Mouse (Mus musculus) kidney, postnatal 0 days (tissue): Measurements from ENCODE around the gene Dirc2. TPM values are rescaled to one million over a fixed set of nuclear protein-coding genes. Genes with fewer than 3 reads are reported as not detected.

Experiments used
- ATAC-seq: fragments of 200-750 bp; cut with Nextera tagmentation; replicated peaks from 2 replicates; pipeline ENCODE4 v1.8.0; 2017; ENCODE audit warnings: low read depth, moderate number of reproducible peaks, moderate TSS enrichment, moderate library complexity; ENCODE audit not compliant: low FRiP score
- DNase-seq: peaks from one replicate; pipeline ENCODE4 v3.0.0-alpha.2; 2016; ENCODE audit warnings: low spot score
- H3K27ac ChIP-seq: fragments of 300-500 bp; sonication (generic); 2 replicates; pipeline ENCODE4 v1.5.1; 2014; ENCODE audit warnings: mild to moderate bottlenecking
- H3K27me3 ChIP-seq: fragments of 300-500 bp; sonication (generic); 2 replicates; pipeline ENCODE4 v1.6.1; 2014; ENCODE audit warnings: low read length, mixed read lengths; ENCODE audit not compliant: insufficient read depth
- H3K36me3 ChIP-seq: fragments of 300-500 bp; sonication (generic); 2 replicates; pipeline ENCODE4 v1.6.1; 2014; ENCODE audit warnings: low read length, mixed read lengths; ENCODE audit not compliant: insufficient read depth
- H3K4me1 ChIP-seq: fragments of 300-500 bp; sonication (generic); replicated peaks from 2 replicates; pipeline ENCODE4 v1.6.1; 2014; ENCODE audit warnings: antibody characterized with exemption, low read length, mixed read lengths; ENCODE audit not compliant: insufficient read depth
- H3K4me2 ChIP-seq: fragments of 300-500 bp; sonication (generic); 2 replicates; pipeline ENCODE4 v1.6.1; 2014; ENCODE audit warnings: mild to moderate bottlenecking, low read length, moderate library complexity, mixed read lengths
- H3K4me3 ChIP-seq: fragments of 300-500 bp; sonication (generic); replicated peaks from 2 replicates; pipeline ENCODE4 v1.5.1; 2014; ENCODE audit warnings: low read depth, low read length
- H3K9ac ChIP-seq: fragments of 300-500 bp; sonication (generic); 2 replicates; pipeline ENCODE4 v1.6.1; 2014; ENCODE audit warnings: low read depth, low read length
- H3K9me3 ChIP-seq: fragments of 300-500 bp; sonication (generic); replicated peaks from 2 replicates; pipeline ENCODE4 v1.6.1; 2016; ENCODE audit warnings: low read length, inconsistent platforms, mixed read lengths
- CTCF ChIP-seq: IDR thresholded peaks from 2 replicates; pipeline ENCODE4 v1.5.1; 2016; ENCODE audit warnings: antibody characterized with exemption, low read depth, mild to moderate bottlenecking, moderate library complexity
- WGBS: fragments of 180-500 bp; shearing (Covaris S2); extraction: QIAGEN DNeasy Blood & Tissue Kit; methylation state at CpG from one replicate; pipeline ENCODE4 v1.1.7; 2014; 5-methylcytosine and 5-hydroxymethylcytosine counted together
- polyA plus RNA-seq: library from polyadenylated mRNA; unstranded; fragments of >200 nt; fragmentation: Nextera tagmentation; extraction: Ambion mirVana; gene quantifications from 2 replicates; pipeline ENCODE4 v1.2.1, GENCODE M21; 2015

Gene Dirc2
- polyA plus RNA-seq, 1 experiment from 2014 or later = 17.7 TPM

DNA sequence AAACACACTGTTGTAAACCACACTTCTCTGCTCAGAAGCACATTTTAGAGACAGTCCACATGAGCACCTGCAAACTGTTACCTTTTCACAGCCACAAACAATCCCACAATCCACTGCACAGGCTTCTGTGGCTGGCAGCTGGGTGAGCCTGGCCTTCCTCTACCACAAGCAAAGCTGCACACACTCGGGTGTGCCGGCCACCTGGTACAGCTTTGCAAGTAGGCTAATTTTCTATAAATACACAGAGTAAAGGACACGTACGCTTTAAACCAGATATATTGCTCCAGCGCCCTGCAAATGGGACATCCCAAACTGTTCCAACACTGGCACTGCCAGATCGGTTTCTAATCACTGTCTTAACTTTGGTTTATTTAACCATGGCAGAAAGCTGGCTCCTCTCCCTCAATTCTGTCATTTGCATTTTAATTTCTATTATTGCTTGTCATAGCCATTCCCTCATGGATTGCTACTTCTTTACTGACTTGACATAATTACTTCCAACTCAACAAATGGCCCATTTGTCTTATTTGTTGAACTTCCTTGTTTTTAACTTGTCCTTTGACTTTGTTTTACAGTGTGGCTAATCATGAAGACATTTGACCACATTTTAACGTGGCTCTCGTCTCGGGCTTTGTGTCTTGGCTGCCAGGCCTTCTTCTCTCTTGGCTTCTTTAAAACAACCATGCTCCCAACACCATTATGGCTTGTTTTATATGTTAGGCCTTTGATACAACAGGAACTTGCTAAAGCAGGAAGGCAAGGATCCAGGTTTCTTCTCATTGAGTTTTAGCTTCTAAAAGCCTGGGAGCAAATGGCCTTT lies 21.5 kb downstream of the Dirc2 start:
- Histone ChIP-seq H3K4me2 (no peak overlapping the region), H3K36me3 (no peaks in the 10 kb centered on the region), H3K27me3 (no peaks in the 10 kb centered on the region), H3K4me1 (no peaks in the 10 kb centered on the region), H3K9ac (no peak overlapping the region), H3K27ac (no peak overlapping the region), H3K9me3 (no peaks in the 10 kb centered on the region), H3K4me3 (no peak overlapping the region)
- DNase-seq = no peak
- ATAC-seq = no peak
- no peak for TF ChIP-seq CTCF
- 81% methylated on average over 9 of the region's 9 CpGs for WGBS

DNA sequence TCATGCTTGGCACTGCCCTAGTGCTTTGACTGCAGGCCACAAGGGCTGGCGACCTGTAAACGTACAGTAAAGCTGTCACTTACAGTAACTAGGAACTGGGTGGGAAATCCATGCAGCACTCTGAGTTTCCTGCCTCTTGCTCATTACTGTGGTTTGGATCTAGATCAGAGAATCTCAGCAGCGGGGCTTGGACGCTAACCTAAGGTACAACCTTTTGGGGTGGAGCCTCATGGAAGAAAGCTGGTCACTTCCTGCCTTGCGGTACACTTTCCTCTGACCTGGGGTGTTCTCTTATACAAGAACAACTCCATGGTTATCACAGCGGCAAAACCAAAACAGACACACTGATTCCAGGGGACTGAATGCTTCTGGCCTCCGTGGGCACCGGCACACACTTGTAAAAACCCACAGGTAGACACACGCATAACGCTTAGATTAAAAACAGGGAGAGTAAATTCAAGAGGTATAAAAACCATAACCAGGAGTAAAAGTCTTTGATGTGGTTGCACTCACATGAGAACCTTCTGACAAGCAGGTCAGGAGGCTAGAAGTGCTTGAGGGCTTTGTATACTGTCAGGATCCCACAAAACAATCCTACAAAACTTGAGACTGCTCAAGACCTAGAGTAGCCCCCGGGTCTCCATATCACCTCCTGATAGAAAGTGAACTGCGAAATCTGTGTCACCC lies 26.8 kb downstream of the Dirc2 start:
- Histone ChIP-seq H3K4me2 (no peak overlapping the region), H3K4me1 (no peaks in the 10 kb centered on the region), H3K27ac (no peak overlapping the region), H3K4me3 (no peak overlapping the region), H3K9ac (no peak overlapping the region), H3K9me3 (no peaks in the 10 kb centered on the region), H3K36me3 (no peaks in the 10 kb centered on the region), H3K27me3 (no peaks in the 10 kb centered on the region)
- DNase-seq = peak; percentile 35
- no peak for TF ChIP-seq CTCF
- ATAC-seq = no peak
- WGBS = 69% methylated on average over 12 of the region's 12 CpGs

DNA sequence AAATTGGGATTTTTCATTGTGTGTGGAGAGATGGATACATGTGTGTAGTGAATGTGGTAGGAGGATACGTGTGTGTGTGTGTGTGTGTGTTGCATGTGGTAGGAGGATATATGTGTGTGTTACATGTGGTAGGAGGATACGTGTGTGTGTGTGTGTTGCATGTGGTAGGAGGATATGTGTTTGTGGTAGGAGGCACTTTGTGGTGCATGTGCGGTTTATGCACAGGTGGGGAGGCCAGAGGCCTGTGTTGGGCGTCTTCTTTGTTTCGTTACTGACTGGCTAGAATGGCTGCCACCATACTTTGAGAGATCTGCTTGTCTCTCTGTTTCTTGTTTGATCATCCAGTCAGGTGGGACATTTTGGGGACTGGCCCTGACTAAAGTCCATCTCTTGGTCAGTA lies 27.5 kb downstream of the Dirc2 start:
- 93% methylated on average over 5 of the region's 5 CpGs for WGBS
- H3K36me3 ChIP-seq = no peaks in the 10 kb centered on the region
- H3K4me3 ChIP-seq = no peak overlapping the region
- H3K27me3 ChIP-seq = no peaks in the 10 kb centered on the region
- H3K9ac ChIP-seq = no peak overlapping the region
- no peaks in the 10 kb centered on the region for H3K4me1 ChIP-seq
- H3K4me2 ChIP-seq = no peak overlapping the region
- TF ChIP-seq CTCF = no peak
- ATAC-seq (no peak), DNase-seq (no peak)
- H3K27ac ChIP-seq = no peak overlapping the region
- no peaks in the 10 kb centered on the region for H3K9me3 ChIP-seq

DNA sequence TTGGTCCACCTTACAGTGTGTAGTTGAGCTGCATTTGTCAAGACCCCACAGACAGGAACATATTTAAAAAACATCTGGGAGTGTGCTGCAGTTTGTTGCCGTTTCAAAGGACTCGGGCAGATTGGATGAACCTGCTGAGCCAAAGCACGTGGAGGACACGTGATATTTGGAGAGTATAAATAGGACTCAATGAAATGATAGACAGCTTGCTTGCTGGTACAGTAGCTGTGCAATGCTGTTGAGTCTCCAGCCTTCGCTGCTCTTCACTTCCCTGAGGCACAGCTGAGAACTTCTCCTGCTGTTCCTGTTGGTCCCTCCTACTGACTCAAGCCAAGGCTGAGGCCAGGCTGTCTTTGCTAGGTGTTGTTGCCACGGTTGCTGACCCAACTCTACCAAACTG lies 28.2 kb downstream of the Dirc2 start:
- DNase-seq = no peak
- H3K4me1 ChIP-seq = no peaks in the 10 kb centered on the region
- H3K9ac ChIP-seq = no peak overlapping the region
- no peak for ATAC-seq
- H3K9me3 ChIP-seq = no peaks in the 10 kb centered on the region
- no peak overlapping the region for H3K4me2 ChIP-seq
- no peak for TF ChIP-seq CTCF
- H3K27me3 ChIP-seq = no peaks in the 10 kb centered on the region
- 67% methylated on average over 6 of the region's 6 CpGs for WGBS
- no peak overlapping the region for H3K4me3 ChIP-seq
- H3K36me3 ChIP-seq = no peaks in the 10 kb centered on the region
- no peak overlapping the region for H3K27ac ChIP-seq

DNA sequence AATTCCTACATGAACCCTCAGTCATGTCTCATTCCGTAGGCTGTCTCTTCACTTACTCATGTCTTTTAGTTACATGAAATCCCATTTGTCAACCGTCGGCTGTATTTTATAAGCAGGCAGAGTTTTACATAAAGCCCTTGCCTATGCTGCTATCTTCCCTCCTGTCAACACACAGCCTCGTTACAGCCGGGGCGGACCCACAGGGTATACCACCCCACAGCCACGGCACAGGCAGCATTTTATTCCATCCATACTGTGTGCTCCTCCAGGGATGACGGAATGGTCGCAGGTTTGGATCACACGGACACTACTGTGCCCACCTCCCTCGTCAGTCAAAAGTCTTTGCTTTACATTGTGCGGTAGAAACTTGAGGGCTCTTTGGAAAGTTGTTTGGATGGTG lies 28.8 kb downstream of the Dirc2 start:
- WGBS = 78% methylated on average over 12 of the region's 12 CpGs
- no peak overlapping the region for H3K4me2 ChIP-seq
- ATAC-seq (no peak), DNase-seq (no peak)
- H3K27ac ChIP-seq = no peak overlapping the region
- no peaks in the 10 kb centered on the region for H3K36me3 ChIP-seq
- H3K4me1 ChIP-seq = no peaks in the 10 kb centered on the region
- TF ChIP-seq CTCF = no peak
- H3K27me3 ChIP-seq = no peaks in the 10 kb centered on the region
- no peak overlapping the region for H3K9ac ChIP-seq
- H3K4me3 ChIP-seq = no peak overlapping the region
- no peaks in the 10 kb centered on the region for H3K9me3 ChIP-seq

DNA sequence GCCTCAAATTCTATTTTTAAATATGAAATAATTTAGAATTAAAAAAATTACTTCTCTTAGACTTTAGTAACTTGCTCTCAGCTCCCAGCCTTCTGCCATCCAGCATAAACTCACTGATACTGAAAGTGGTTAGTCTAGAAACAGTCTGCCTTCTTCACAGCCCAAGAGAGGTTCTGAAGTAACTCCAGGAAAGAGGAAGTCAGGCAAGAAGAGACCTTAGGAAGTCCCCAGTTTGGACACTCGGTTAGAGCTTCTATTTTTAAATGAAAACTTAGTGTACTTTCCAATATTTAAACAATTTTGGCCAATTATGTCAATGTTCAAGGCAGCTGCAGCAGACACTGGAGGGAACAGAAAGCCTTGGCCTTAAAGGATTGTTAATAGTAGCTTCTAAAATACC lies 29.6 kb downstream of the Dirc2 start:
- WGBS = 52% methylated on average over 1 of the region's 1 CpGs
- Histone ChIP-seq H3K9me3 (no peaks in the 10 kb centered on the region), H3K36me3 (no peaks in the 10 kb centered on the region), H3K4me1 (no peaks in the 10 kb centered on the region), H3K4me2 (no peak overlapping the region), H3K27ac (no peak overlapping the region), H3K9ac (no peak overlapping the region), H3K27me3 (no peaks in the 10 kb centered on the region), H3K4me3 (no peak overlapping the region)
- DNase-seq = no peak
- no peak for ATAC-seq
- no peak for TF ChIP-seq CTCF
